Mouse (Mus musculus): ENCODE measurements around the gene Dusp22. TPM values are rescaled to one million over a fixed set of nuclear protein-coding genes. Genes with fewer than 3 reads are reported as not detected.

Dusp22 gene
- 18.8 and 19.2 TPM in 2 replicates for polyA plus RNA-seq (2015; fragmentation: Nextera tagmentation; extraction: Ambion mirVana)

- Histone ChIP-seq H3K27me3 (no peaks in the 10 kb centered on the region), H3K4me2 (replicated peaks) (peak within 1 kb of the TSS; percentile 72), H3K9me3 (no peaks in the 10 kb centered on the region), H3K36me3 (no peaks in the 10 kb centered on the region), H3K9ac (replicated peaks) (peak within 1 kb of the TSS; percentile 86), H3K4me1 (replicated peaks) (peaks cover 11% of the 10 kb centered on the region), H3K4me3 (replicated peaks) (peak within 1 kb of the TSS; percentile 76), H3K27ac (peak within 1 kb of the TSS; percentile 68; the same call in 1 of the 2 replicates)
- WGBS = 1% methylated on average over 67 of the region's 74 CpGs
- ATAC-seq = peak; percentile 97
Measured at GRCm38 (mm10) chr13:30659613-30660505, at the start of gene Dusp22. Gene Dusp22, plus strand, starts transcription at chr13:30659999.

DNA sequence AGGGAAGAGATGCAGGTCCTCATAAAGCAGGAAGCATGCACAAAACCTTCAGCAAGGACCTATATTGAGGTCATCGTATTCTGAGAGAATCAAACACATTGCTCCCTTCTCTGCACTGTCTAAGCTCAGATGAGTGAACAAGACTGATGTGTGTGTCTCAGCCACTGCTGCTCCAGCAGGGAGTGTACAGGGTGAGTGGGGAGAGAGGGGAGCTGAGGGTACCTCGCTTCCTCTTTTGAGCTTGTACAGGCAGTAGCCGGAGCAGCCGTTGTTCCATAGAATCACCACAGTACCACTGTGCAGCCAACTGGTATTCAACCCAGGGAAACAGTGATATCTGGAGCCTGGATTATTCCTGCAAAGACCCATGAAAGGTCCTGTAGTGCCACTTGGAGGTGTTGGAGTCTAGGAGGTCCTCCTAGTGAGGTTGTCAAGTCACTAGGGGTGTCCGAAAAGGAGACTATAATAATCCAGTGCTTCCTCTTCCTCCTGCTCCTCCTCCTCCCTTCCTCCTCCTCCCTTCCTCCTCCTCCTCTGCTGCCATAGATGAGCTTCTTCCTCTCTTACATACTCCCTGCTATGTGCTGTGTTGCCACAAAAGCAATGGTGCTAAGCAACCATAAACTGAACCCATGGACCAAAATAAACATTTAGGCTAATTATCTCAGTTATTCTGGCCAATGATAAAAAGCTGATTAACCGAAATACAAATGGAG lies 47.6 kb upstream of the Dusp22 start:
- H3K36me3 ChIP-seq = no peaks in the 10 kb centered on the region
- no peaks in the 10 kb centered on the region for H3K27me3 ChIP-seq
- no peak for ATAC-seq
- H3K4me1 ChIP-seq (replicated peaks) = no peaks in the 10 kb centered on the region
- WGBS = 91% methylated on average over 6 of the region's 6 CpGs
- H3K9ac ChIP-seq (replicated peaks) = no peak overlapping the region
- H3K27ac ChIP-seq = no peak overlapping the region
- H3K4me2 ChIP-seq (replicated peaks) = no peak overlapping the region
- no peak overlapping the region for H3K4me3 ChIP-seq (replicated peaks)
- 0 out of 2 replicates have a peak, but pooled peaks cover 3% of the 10 kb centered on the region for H3K9me3 ChIP-seq

GRCm38 (mm10) chr13:30619684-30620083 lies 40.1 kb upstream of the Dusp22 start:
- Histone ChIP-seq H3K4me3 (replicated peaks) (no peak overlapping the region), H3K9ac (replicated peaks) (no peak overlapping the region), H3K36me3 (no peaks in the 10 kb centered on the region), H3K27me3 (no peaks in the 10 kb centered on the region), H3K27ac (no peak overlapping the region), H3K9me3 (0 out of 2 replicates have a peak, but pooled peaks cover 3% of the 10 kb centered on the region), H3K4me2 (replicated peaks) (no peak overlapping the region), H3K4me1 (replicated peaks) (no peaks in the 10 kb centered on the region)
- 68% methylated on average over 3 of the region's 3 CpGs for WGBS
- ATAC-seq = no peak

- no peak overlapping the region for H3K27ac ChIP-seq
- H3K4me1 ChIP-seq (replicated peaks) = no peaks in the 10 kb centered on the region
- ATAC-seq = peak; percentile 84
- H3K36me3 ChIP-seq = no peaks in the 10 kb centered on the region
- no peak overlapping the region for H3K4me3 ChIP-seq (replicated peaks)
- no peaks in the 10 kb centered on the region for H3K27me3 ChIP-seq
- H3K9ac ChIP-seq (replicated peaks) = no peak overlapping the region
- no peak overlapping the region for H3K4me2 ChIP-seq (replicated peaks)
- WGBS = 42% methylated on average over 8 of the region's 8 CpGs
- no peaks in the 10 kb centered on the region for H3K9me3 ChIP-seq
Measured at GRCm38 (mm10) chr13:30628195-30629048, 31.4 kb upstream of the Dusp22 start.

DNA sequence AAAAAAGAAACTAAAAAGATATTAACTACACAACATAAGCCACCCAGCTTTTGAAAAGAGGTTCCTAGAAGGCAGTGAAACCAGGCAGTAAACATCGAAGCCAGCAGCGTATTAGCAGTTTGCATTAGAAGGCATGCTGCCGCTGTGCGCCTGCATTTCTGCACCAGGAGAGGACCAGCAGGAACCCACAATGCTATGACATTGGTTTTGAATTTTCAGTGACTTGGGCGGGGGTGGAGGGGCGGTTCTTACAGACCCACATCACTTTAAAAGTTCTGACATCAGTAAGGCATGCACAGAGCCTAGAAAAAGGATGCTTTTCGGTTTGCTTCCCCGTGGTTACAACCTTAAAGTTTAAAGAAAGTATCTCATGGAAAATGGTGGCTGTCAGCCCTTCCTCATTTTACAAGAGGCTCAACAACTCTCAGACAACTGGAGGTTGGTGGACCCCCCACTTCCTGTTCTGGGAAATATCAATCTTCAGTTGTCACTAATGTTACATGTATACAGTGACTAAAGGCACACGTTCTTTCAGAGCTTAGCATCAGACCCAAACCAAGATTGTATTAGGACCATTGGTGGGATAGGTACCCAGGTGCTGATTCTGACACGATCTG lies 29.9 kb upstream of the Dusp22 start:
- no peak for ATAC-seq
- Histone ChIP-seq H3K36me3 (no peaks in the 10 kb centered on the region), H3K4me3 (replicated peaks) (no peak overlapping the region), H3K27me3 (no peaks in the 10 kb centered on the region), H3K9ac (replicated peaks) (no peak overlapping the region), H3K9me3 (no peaks in the 10 kb centered on the region), H3K4me1 (replicated peaks) (no peaks in the 10 kb centered on the region), H3K4me2 (replicated peaks) (no peak overlapping the region), H3K27ac (no peak overlapping the region)
- WGBS = 88% methylated on average over 10 of the region's 10 CpGs

GRCm38 (mm10) chr13:30632998-30633397 lies 26.8 kb upstream of the Dusp22 start:
- no peaks in the 10 kb centered on the region for H3K4me1 ChIP-seq (replicated peaks)
- H3K9me3 ChIP-seq = no peaks in the 10 kb centered on the region
- no peak overlapping the region for H3K9ac ChIP-seq (replicated peaks)
- H3K27me3 ChIP-seq = no peaks in the 10 kb centered on the region
- no peak for ATAC-seq
- no peaks in the 10 kb centered on the region for H3K36me3 ChIP-seq
- H3K4me3 ChIP-seq (replicated peaks) = no peak overlapping the region
- H3K4me2 ChIP-seq (replicated peaks) = no peak overlapping the region
- 83% methylated on average over 6 of the region's 6 CpGs for WGBS
- no peak overlapping the region for H3K27ac ChIP-seq

DNA sequence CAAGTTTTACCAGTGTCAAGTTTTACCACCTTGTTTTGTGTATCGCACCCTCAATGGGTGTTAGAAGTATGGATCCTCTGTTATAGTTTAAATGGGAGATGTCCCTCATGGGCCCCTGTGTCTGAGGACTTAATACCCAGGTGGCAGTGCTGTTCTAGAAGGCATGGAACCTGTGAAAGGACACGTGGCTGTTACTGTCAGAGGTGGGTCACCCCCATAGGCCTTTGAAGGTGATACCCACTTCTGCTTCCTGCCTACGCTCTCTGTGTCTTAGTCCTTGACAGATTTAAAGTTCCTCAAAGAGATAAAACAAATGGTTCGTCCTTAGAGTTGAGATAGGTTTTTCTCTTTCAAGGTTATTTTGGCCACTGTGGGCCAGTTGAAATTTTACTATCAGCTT lies 23.3 kb upstream of the Dusp22 start:
- Histone ChIP-seq H3K36me3 (no peaks in the 10 kb centered on the region), H3K4me1 (replicated peaks) (no peaks in the 10 kb centered on the region), H3K9ac (replicated peaks) (no peak overlapping the region), H3K4me2 (replicated peaks) (no peak overlapping the region), H3K27me3 (no peaks in the 10 kb centered on the region), H3K9me3 (no peaks in the 10 kb centered on the region), H3K4me3 (replicated peaks) (no peak overlapping the region), H3K27ac (no peak overlapping the region)
- no peak for ATAC-seq
- WGBS = 87% methylated on average over 4 of the region's 4 CpGs

DNA sequence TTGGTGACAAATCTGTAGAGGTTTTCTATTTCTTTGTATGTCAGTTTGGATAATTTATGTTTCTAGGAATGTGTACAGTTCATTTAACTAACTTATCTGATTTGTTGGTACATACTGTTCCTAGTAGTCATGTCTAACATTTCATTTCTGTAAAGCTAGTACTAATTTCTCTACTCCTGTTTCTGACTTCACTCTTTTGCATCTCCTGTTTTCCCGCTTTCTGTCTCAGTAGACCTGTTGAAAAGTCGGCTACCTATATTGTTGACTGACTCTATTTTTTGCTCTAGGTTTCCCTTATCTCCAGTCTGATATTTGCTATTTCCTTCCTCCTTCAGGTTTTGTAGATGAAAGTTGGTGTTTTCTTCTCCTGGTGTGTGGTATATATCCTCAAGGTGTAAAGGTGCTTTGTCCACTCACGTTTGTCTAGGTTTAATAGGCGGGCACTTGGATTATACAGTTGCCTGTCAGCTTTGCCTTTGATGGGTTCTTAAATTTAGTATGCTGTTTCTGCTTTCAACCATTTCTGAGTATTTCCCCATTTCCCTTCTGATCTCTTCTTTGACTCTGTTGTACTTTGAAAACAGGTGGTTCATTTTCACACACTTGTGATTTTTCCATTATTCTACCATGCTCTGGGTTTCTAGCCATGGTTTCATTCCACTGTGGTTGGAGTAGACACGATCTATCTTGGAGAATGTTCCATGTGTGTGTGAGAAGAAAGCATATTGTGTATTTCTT lies 21.3 kb upstream of the Dusp22 start:
- Histone ChIP-seq H3K36me3 (no peaks in the 10 kb centered on the region), H3K4me1 (replicated peaks) (no peaks in the 10 kb centered on the region), H3K27ac (no peak overlapping the region), H3K9ac (replicated peaks) (no peak overlapping the region), H3K27me3 (no peaks in the 10 kb centered on the region), H3K4me2 (replicated peaks) (no peak overlapping the region), H3K4me3 (replicated peaks) (no peak overlapping the region), H3K9me3 (no peaks in the 10 kb centered on the region)
- WGBS = 93% methylated on average over 5 of the region's 5 CpGs
- no peak for ATAC-seq

DNA sequence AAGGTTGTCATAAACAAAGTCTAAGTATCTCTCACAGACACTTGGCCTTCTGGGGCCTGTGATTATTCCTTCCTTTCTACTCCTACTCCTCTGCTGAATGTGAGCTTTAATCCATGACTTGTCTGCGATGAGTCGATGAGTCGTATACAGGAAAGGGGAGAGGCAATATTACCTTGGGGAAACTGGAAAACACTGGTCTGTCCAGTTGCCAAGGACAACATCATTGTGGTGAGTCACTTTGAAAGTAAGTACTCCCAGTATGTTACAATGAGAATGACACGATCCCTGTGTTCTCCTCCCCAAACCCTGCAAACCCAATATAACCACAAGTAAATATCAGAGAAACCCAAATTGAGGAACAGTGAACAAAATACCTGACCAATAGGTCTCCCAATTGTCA lies 17.7 kb upstream of the Dusp22 start:
- no peak overlapping the region for H3K4me2 ChIP-seq (replicated peaks)
- H3K27ac ChIP-seq = no peak overlapping the region
- H3K4me1 ChIP-seq (replicated peaks) = no peaks in the 10 kb centered on the region
- H3K36me3 ChIP-seq = no peaks in the 10 kb centered on the region
- H3K4me3 ChIP-seq (replicated peaks) = no peak overlapping the region
- H3K9ac ChIP-seq (replicated peaks) = no peak overlapping the region
- H3K27me3 ChIP-seq = no peaks in the 10 kb centered on the region
- 87% methylated on average over 4 of the region's 4 CpGs for WGBS
- no peaks in the 10 kb centered on the region for H3K9me3 ChIP-seq
- no peak for ATAC-seq

GRCm38 (mm10) chr13:30648461-30648860 lies 11.3 kb upstream of the Dusp22 start:
- Histone ChIP-seq H3K27me3 (no peaks in the 10 kb centered on the region), H3K9ac (replicated peaks) (no peak overlapping the region), H3K9me3 (no peaks in the 10 kb centered on the region), H3K27ac (no peak overlapping the region), H3K4me1 (replicated peaks) (no peaks in the 10 kb centered on the region), H3K4me2 (replicated peaks) (no peak overlapping the region), H3K36me3 (no peaks in the 10 kb centered on the region), H3K4me3 (replicated peaks) (no peak overlapping the region)
- ATAC-seq = no peak

DNA sequence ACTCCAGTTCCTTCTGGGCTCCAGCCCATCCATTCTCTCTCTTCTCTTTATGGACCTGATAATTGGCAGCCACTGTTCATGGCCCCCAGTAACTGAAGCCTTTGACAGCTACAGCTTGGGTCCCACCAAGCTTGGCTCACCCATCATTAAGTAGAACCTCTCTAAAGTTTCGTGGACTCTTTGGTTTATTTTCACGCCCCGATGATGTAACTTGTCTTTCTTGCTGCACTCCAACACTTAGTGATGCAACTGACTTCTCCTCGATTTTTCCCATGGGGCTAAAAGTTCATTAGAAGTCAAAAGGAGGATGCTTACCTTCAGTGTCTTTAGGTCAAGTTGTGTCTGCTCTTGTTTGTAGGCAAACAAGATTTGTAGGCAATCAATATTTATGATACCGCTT lies 10.6 kb upstream of the Dusp22 start:
- Histone ChIP-seq H3K9me3 (no peaks in the 10 kb centered on the region), H3K4me1 (replicated peaks) (no peaks in the 10 kb centered on the region), H3K4me2 (replicated peaks) (no peak overlapping the region), H3K9ac (replicated peaks) (no peak overlapping the region), H3K27me3 (no peaks in the 10 kb centered on the region), H3K4me3 (replicated peaks) (no peak overlapping the region), H3K36me3 (no peaks in the 10 kb centered on the region), H3K27ac (no peak overlapping the region)
- 93% methylated on average over 5 of the region's 5 CpGs for WGBS
- ATAC-seq = no peak

Data from midbrain, embryonic 13.5 days (tissue).